Mouse (Mus musculus) adipocyte (in vitro differentiated cells): ENCODE measurements around the gene Cwc27.
A peak's percentile ranks its signal among the peaks of the same experiment; 100 is the strongest.

ENCODE experiments used
- DNase-seq: peaks from one replicate; pipeline ENCODE4 v3.0.0-alpha.2; 2016; ENCODE audit warnings: low spot score

Gene Cwc27

DNA sequence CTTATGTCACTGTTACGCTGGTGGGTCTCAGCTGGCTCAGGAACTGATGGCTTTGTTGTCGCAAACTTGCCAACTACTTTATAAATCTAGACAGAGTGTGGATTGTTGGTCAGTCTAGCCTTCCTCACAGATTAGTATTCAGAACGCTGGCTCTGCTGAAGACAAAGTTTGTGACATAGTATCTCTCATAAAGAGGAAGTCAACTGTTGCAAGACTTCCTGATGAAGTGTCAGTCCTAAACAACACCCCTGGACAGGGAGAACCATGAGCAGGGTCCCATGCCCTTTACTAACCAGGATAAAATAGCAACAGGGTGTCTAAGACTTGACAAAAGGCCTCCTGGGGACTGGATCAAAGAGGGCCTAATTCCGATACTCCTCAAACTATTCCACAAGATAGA lies 205.6 kb downstream of the Cwc27 start:
- no peak for DNase-seq

DNA sequence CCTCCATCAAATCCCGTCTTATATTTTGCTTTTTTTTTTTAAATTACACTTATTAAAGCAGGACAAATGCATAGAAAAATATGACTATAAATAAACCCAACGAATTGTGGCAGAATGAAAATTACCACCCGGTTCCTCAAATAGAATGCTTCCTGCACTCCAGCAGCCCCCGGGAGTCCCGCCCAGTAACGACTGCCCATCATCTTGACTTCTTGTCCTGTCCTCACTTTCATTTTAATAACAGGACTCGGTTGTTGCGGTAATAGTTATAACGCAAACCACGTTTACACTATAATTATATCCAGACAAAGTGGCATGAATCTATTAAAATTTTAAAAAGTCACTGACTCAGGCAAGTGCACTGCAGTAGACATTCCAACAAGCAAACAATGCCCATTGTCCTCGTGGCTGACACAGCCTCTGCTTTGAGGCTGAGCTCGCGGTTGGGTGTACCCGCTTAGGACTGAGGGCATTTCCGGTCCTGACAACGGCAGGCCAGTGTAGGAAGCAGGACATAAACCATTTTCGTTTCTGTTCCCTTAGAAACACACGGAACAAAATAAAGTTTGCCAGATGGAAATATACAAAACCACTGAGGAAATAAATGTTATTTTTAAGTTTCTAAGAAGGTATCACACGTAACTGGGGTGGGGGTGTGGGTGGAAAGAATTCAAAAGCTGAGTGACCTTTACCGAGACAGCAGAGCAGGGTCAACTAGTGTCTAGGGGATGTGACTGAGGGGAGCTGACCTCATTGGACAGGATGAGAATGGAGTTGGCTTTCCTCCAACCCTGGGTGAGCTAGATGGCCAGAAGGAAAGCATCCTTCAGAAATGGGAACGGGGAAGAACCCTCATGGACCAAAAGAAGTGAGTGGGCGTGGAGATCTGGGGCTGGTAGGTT lies 206.5 kb downstream of the Cwc27 start:
- no peak for DNase-seq

DNA sequence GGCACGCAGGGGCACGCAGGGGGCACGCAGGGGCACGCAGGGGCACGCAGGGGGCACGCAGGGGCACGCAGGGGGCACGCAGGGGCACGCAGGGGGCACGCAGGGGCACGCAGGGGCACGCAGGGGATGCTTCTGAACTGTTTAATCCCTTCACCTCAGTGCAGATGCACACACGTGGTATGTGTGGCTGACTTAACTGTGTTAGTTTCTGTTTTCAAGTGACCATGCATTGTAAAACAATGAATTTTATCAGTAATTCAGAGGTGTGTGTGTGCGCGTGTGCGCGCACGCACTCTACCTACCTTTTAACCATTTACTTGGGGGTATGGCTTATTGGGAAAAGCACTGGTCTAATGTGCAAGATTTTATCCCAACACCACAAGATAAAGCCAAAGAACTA lies 208.4 kb downstream of the Cwc27 start:
- DNase-seq, result no peak

DNA sequence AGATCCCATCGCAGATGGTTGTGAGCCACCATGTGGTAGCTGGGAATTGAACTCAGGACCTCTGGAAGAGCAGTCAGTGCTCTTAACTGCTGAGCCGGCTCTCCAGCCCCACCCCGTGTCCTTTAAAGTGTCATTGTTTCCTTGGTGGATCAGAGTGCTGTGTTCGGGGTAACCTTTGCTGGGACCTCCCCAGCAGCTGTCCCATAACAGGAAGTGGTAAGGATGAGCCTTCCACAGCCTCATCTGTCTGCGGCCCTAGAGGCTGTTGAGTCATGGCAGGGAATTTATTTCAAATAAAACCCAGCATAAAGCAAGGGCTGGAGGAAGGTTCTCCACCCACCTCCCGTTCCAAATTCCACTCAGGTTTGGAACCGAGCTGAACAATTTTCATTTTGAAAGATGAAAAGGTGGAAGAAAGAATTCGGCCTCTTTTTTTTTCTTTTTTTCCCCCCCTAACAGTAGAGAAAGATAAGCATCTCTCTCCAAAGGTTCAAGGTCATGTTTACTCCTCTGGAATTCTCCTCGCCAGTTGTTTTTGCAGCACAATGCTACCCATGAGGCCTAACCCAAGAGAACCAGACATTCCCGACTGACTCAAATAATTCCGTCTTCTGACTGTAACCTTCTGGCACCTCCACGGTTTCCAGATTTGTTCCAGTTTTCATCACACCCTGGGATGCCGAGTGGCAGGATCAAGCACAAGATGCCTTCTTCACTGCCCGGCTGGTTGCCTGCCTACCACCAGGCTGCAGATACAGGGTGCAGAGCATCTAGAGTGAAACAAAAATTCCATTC lies 210.0 kb downstream of the Cwc27 start:
- no peak for DNase-seq

DNA sequence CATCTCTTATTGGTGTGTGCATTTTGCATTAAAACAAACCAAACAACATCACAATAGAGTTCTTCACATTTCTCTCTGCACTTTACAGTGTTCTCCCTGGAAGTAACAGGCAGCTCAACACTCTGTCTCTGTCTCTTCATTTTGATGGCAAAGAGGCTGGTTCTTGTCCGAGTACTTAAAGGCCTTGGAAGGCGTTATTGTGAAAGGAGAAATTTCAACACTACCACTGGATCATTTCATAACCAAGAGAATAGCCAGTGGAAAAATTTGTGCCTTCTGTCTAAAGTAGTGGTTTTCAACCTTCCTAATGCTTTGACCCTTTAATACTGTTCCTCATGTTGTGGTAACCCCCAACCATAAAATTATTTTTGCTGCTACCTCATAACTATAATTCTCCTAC lies 211.8 kb downstream of the Cwc27 start:
- DNase-seq, result peak; percentile 83

DNA sequence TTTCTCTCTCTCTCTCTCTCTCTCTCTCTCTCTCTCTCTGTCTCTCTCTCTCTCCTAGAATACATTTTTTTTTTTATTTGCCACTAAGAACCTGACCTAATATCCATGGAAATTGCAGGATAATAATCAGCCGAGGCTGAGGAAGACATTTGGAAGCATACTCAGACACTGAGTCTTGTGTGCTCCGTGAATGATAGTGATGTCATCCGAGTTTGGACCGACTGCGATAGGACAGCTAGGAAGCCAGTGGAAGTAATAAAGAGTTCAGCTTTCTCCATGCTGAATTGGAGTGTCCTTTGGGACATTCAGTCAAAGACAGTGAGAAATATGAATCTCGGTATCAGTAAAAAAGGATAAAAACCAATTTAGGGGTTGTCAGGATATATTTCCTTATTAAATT lies 214.7 kb downstream of the Cwc27 start:
- DNase-seq, result no peak

DNA sequence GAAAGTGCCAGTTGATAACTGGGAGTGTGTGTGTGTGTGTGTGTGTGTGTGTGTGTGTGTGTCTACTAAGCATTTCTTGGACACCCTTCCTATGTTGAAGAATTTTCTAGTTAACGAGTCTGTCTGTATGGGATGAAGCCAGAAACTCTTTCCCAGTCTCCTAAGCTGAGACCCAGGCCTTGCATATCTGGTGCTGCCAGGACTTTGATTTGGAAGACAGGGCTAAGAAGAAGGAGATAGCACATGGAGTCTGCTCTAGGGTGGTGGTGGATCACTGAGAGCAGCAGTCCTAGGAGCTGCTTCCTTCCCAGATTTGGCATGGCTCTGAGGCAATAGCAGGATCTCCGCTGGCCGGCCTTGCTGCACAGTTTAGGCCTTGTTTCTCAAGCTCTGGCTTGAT lies 215.2 kb downstream of the Cwc27 start:
- DNase-seq, result peak; percentile 60

DNA sequence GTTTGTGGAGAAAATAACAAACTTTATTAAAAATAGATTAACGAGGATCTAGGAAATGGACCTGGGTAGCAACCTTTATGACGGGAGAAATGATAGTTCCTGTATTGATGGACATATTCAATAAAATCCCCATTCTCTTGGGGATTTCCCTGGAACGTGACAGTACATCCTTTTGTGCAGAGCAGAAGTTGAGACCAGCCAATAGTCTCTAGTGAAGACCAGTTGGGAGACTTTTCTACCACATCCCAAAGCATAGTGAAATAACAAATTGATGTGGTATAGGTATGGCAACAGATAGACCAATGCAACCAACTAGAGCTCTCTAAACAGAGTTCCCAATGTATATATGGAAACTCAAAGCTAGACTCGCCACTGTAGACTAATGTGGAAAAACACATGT lies 220.7 kb downstream of the Cwc27 start:
- no peak for DNase-seq

DNA sequence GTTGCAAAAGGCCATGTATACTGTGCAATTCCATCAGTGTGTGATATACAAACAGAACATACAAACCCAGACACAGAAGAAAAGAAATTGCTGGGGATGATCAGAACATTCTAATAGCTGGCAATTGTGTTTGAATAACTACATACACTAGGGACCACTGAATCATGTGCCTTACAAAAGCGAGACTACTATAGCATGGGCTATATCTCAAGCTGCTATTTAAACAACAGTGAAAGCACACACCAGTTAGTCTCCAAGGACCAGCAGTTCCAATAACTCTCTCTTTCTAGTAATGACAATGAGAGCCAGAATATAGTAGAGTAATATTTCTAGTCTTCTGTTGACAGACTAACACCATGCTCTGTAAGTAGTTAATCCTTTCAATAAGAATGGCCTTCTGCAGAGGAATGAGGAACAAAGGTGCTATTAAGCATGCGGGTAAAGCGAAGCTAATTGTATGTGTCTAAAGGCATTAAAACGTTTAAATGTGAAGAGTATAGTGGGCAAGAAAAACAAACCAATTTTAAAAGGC lies 222.1 kb downstream of the Cwc27 start:
- DNase-seq, result no peak

DNA sequence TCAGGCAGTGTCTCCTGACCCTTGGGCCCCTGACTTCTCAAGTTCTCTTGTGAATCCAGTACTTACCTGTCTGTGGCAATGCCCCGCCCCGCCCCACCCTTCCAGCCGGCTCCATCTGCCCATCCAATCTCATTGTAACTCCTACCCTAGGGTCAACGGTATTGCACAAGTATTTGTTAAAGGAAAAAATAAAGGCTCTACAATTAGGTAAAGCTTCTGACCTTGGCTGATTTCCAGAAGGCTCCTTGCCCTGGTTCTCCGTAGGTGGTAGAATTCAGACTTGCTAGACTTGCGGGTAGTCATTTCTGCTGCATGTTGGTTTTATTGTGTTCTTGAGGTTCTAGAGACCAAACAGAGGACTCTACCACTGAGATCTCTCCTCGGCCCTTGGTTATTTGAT lies 226.0 kb downstream of the Cwc27 start:
- no peak for DNase-seq

DNA sequence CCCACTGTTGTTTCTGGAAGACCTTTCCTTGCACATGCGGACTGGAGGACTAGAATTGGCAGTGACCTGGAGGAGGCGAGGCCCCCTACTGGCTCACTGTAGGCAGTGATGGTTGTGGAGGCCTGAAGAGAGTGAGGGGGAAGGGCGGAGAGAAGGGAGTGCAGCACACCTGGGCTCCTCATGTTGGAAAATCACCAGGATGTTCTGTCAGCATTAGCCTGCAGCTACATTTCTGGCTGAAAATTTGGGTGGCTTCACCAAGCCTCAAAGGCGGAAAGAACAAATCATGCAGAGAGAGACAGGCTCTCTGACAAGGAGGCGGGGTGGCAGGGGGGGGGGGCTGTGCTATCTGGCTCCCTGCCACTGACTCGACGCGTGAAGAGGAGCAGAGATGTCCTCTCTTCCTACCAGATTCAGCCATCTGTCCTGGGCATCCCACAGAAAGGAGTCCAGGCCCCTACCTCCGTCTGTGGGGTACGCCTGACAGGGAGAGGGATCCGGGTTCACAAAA lies 226.8 kb downstream of the Cwc27 start:
- DNase-seq, result no peak

DNA sequence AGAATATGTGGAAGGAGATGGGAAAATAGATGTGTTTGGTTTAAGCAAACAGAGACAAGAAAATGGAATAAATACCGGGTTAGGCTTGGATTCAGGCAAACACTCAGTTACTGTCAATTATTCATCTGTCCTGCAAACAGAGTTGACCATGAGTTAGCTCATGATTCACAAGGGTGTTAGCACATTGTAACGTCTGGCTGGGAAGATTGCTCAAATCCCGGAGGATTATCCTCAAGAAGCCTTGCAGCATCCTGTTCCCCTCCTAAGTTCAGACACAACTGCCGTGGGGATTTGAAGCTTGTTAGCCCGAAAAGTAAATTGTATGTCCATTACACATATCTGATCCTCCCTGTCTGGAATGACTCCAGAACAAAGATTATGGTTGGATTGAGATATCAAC lies 228.6 kb downstream of the Cwc27 start:
- peak; percentile 34 for DNase-seq
